Mouse (Mus musculus): Measurements from ENCODE around the gene Rnf103.

GRCm38 (mm10) chr6:71505671-71506070 is 12.0 kb downstream of the Rnf103 start:
- no peak for TF ChIP-seq EP300 (IDR thresholded peaks at IDR 0.05; ENCODE audit: low read depth)
- TF ChIP-seq CTCF (IDR thresholded peaks at IDR 0.05; ENCODE audit: low read depth): no peak

Data from liver, embryonic 14.5 days (tissue).